Mouse (Mus musculus) cortical plate, adult 2 months (tissue): ENCODE data around the gene Hist1h2bb.

Experiments
- CTCF ChIP-seq: fragments of 200-500 bp; IDR thresholded peaks from 2 replicates; pipeline ENCODE4 v1.5.1; 2011; ENCODE audit warnings: mild to moderate bottlenecking, control low read depth, low read length; ENCODE audit not compliant: insufficient read depth; ENCODE audit errors: extremely low read depth
- POLR2A ChIP-seq: fragments of 200-500 bp; IDR thresholded peaks from 2 replicates; pipeline ENCODE4 v1.6.1; 2011; ENCODE audit warnings: mild to moderate bottlenecking, low read length, control low read depth; ENCODE audit not compliant: insufficient read depth; ENCODE audit errors: extremely low read depth

GRCm38 (mm10) chr13:23743963-23744362 is 2.6 kb upstream of the Hist1h2bb start:
- TF ChIP-seq POLR2A (no peak), CTCF (no peak)
